Mouse (Mus musculus) ovary, postnatal 14 days (tissue): Measurements from ENCODE around the gene Pcyt1a.
A peak's percentile ranks its signal among the peaks of the same experiment; 100 is the strongest.

Experiments
- DNase-seq: peaks from one replicate; pipeline ENCODE4 v3.0.0; 2022; ENCODE audit warnings: low spot score

Gene Pcyt1a

DNA sequence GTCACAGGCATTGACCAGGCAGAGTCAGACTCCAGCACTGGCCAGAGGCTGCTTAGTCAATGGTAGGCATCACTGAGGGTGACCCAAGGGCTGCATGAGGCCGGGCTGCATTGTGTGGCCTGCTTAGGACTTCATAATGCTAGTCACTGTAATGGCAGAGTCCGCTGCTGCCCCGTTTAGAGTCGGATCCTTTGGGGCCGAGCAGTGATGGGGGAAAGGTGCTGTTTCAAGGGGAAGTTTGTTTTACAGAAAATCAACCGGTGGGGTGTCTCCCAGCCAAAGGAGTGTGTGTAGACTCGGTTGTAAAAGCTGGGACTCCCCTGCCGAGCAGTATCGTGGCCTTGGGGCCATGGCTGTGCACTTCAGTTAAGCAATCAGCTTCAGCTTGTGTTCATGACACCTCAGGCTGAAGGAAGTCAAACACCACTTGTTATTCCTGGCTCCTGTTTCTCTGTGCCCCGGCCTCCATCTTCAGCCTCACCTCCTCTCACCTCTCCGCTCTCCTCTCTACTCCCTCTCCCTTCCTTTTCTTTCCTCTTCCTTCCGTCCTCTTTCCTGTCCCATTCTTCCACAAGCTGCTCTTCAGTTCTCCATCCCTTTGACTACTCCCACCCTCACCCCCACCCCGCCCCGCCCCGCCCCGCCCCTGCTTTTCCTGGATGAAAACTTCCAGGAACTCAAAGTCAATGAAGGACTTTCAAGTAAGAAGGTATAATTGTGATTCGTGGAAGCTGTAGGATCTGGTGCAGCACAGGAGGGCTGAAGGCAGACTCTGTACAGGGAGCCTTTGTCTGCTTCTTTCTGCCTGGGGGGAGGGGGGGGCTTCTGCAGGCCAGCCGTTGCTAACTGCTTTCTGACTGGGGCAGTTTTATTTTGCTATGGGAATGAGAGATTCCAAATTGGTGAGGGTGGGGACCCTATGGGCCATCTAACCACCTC is 79.9 kb downstream of the Pcyt1a start:
- no peak for DNase-seq

DNA sequence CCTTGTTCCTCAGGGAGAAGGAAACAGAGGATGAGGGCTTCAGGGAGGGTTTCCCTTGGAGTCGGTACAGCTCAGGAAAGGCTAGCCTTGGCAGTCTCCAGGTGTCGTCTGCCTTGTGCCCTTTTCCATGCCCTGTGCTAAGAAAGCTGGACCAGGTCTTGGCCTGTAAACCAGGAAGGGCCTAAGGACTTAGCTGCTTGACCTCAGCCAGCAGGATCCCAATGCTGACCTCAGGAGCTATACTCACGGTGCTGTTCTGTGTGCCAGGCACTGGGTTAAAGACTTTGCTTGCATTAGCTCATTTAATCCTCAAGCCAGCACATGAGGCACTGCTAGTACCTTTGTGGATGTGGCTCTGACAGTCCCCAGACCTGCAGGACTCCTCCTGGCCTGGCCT is 80.6 kb downstream of the Pcyt1a start:
- no peak for DNase-seq

DNA sequence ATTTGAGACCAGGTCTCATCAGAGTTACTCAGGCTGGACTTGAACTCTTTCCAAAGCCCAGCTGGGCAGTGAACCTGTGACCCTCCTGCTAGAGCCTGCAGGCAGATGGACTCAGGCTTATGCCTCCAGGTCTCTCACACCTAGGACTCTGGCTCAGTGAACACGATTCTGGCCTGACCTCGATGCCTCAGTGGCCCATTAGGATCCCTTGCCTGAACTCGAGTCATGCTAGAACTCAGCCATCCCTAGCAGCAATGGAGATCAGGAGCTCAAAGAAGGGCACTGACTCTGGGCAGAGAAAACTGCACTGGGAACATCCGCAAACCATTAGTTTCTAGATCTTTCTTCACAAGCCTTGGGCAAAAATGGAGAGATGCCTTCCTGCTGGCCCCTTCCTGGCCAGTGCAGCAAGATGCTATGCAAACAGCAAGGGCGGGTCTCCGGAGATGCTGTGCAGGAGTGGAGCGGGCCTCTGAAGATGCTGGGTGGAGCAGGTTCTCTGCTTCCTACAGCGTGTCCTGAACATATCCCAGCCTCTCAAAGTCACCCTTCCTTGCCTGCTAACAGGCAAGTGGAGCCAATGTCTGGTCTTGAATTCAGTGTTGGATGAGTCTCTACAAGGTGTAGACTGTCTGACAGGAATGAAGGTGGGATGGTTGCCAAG is 81.2 kb downstream of the Pcyt1a start:
- DNase-seq, result no peak

- DNase-seq, result no peak
These were observed 82.2 kb downstream of the Pcyt1a start for GRCm38 (mm10) chr16:32512921-32513320.

DNA sequence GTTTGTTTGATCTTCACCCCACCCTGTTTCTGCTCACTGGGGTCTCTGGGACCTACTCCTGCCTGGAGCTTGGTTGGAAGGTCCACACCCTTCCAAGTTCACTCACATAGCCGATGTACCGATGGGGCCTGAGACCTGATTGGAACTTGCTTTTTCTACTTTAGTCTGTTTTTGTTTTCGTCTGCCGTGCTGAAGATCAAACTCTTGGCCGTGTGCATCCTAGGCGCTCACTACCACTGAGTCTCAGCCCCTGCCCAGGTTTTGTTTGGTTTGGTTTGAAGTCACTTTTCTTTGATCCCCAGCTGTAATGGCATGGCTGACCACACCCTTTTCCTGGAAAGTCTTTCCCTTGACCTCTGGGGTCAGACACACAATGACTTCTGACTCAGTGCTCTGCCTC is 82.7 kb downstream of the Pcyt1a start:
- no peak for DNase-seq

- DNase-seq, result no peak
These were observed 83.2 kb downstream of the Pcyt1a start for GRCm38 (mm10) chr16:32513948-32514347.

- DNase-seq, result no peak
These were observed 85.6 kb downstream of the Pcyt1a start for GRCm38 (mm10) chr16:32516006-32516962.

- no peak for DNase-seq
These were observed 87.2 kb downstream of the Pcyt1a start for GRCm38 (mm10) chr16:32517785-32518481.

- DNase-seq, result no peak
These were observed 89.1 kb downstream of the Pcyt1a start for GRCm38 (mm10) chr16:32519656-32520371.

DNA sequence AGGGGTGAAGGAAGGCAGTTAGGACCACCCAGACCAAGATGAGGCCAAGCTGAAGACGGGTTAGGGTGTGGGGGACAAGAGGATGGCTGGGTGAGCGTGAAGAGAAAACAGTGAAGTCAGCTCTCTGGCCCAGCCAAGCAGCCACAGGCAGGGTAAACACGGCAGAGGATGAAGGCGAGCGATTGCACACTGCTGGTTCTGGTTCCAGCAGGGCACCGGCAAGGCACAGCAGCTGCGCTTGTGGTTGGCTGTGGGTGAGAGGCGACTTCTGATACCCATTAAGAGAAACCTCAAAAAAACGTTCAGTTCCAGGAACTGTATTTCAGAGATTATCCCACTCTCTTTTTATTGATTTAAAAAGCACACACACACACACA is 89.6 kb downstream of the Pcyt1a start:
- no peak for DNase-seq

DNA sequence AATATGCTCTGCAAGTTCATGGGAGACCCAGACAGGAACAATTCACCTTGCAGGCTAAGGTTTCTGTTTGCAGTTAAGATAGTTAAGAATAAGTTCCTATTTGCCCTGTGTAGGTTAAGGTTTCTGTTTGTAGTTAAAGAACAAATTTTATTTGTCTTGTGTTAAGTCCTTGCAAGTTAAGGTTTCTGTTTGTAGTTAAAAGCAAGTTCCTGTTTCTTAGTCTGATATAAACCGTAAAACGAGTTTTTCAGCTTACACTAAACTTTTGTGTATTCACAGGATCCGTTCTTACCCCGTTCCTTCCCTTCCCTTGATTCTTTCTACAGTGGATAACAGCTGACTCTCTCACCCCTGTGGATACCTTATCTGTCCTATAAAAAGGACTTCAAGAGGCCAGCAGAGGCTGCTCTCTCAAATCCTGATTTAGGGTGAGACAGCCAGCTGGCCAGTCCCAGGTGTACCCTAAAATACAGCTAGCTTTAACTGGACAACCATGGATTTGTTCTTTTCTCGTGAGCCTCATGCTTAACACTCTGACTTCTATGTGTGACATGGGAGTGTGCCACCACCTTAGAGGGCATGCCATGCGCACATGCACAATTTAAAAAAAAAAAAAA is 92.0 kb downstream of the Pcyt1a start:
- no peak for DNase-seq

DNA sequence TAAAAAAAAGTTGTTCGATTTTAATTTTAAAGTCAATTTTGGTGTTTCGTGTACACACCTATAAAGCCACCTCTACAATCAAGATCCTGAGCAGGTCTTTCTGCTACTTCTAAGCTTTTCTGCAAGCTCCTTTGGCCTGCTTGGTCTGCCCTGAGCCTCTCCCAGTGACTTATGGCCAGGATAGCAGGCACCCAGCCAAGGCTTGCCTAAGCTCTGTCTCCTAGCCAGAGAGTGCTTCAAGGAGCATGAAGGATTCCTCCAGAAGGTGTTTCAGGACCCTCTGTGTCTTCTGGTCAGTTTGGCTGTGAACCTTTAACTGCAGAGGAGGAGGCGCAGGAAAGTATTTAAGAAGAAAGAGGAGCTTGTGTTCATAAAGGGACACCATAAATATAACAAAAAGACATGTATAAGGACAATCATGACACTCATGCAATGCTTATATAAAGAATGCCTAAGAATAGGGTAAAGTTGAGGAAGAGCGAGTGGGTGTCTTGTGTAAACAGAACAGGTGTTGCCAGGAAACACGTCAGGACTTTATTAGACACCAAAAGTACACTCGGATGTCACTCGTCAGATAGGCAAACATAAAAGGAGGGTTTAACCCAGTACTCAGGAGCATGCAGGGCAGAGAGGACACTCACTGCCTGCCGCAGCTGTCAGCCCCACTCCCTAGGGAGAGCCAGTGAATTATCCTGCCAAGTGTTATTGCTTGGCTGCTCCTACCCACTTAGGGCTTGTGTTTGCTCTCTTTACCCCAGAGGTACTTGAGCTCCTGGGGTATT is 92.9 kb downstream of the Pcyt1a start:
- peak; percentile 47 for DNase-seq

DNA sequence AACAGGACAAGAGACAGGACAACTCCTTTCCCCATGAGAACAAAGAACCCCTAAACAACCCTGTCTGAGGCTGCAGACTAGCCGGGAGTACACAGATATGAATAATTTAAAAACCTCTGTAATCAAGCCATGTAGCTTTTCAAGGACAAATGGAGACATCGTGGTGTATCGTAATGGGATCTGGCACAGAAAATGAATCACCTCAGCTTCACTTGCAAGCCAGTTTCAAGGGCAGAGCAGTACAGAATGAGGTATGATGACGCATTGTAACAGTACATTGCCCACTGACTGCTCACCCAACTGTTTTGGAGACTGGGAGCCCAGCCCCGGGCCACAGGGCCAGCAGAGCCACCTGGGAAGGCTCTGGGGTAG is 93.5 kb downstream of the Pcyt1a start:
- no peak for DNase-seq
